Mouse (Mus musculus) intestine, postnatal 0 days (tissue): ENCODE results near the gene Plekha6. TPM values are rescaled to one million over a fixed set of nuclear protein-coding genes. Genes with fewer than 3 reads are reported as not detected.
A peak's percentile ranks its signal among the peaks of the same experiment; 100 is the strongest.

Source experiments
- ATAC-seq: fragments of 200-750 bp; cut with Nextera tagmentation; 2 replicates; pipeline ENCODE4 v1.8.0; 2017; ENCODE audit warnings: mild to moderate bottlenecking, moderate TSS enrichment, moderate library complexity
- H3K27ac ChIP-seq: fragments of 300-500 bp; sonication (generic); 2 replicates; pipeline ENCODE4 v1.5.1; 2014; ENCODE audit warnings: mild to moderate bottlenecking, low read depth, low read length, moderate library complexity
- H3K27me3 ChIP-seq: fragments of 300-500 bp; sonication (generic); replicated peaks from 2 replicates; pipeline ENCODE4 v1.6.1; 2014; ENCODE audit warnings: low read length, mixed read lengths; ENCODE audit not compliant: control insufficient read depth, insufficient read depth
- H3K36me3 ChIP-seq: fragments of 300-500 bp; sonication (generic); 2 replicates; pipeline ENCODE4 v1.6.1; 2014; ENCODE audit warnings: mild to moderate bottlenecking, moderate library complexity; ENCODE audit not compliant: control insufficient read depth, insufficient read depth
- H3K4me1 ChIP-seq: fragments of 300-500 bp; sonication (generic); replicated peaks from 2 replicates; pipeline ENCODE4 v1.6.1; 2014; ENCODE audit warnings: antibody characterized with exemption, low read length, mixed read lengths; ENCODE audit not compliant: control insufficient read depth, insufficient read depth
- H3K4me2 ChIP-seq: fragments of 300-500 bp; sonication (generic); replicated peaks from 2 replicates; pipeline ENCODE4 v1.6.1; 2014; ENCODE audit warnings: low read depth, mild to moderate bottlenecking, moderate library complexity
- H3K4me3 ChIP-seq: fragments of 300-500 bp; sonication (generic); 2 replicates; pipeline ENCODE4 v1.5.1; 2014; ENCODE audit warnings: low read depth, low read length
- H3K9ac ChIP-seq: fragments of 300-500 bp; sonication (generic); 2 replicates; pipeline ENCODE4 v1.6.1; 2014; ENCODE audit warnings: mild to moderate bottlenecking, low read depth, low read length
- H3K9me3 ChIP-seq: fragments of 300-500 bp; sonication (generic); 2 replicates; pipeline ENCODE4 v1.6.1; 2016; ENCODE audit warnings: mixed run types; ENCODE audit not compliant: control insufficient read depth
- CTCF ChIP-seq: sonication (generic); IDR thresholded peaks from 2 replicates; pipeline ENCODE4 v1.5.1; 2016; ENCODE audit warnings: low read depth, mild to moderate bottlenecking, control low read depth, antibody characterized with exemption, moderate library complexity
- WGBS: fragments of 180-500 bp; shearing (Covaris S2); extraction: QIAGEN DNeasy Blood & Tissue Kit; methylation state at CpG from one replicate; pipeline ENCODE4 v1.1.7; 2014; 5-methylcytosine and 5-hydroxymethylcytosine counted together
- polyA plus RNA-seq: library from polyadenylated mRNA; unstranded; fragments of >200 nt; fragmentation: Nextera tagmentation; extraction: Ambion mirVana; gene quantifications from 2 replicates; pipeline ENCODE4 v1.2.1, GENCODE M21; 2015

Plekha6 gene
- polyA plus RNA-seq, 1 experiment from 2014 or later, result 7.5 TPM

GRCm38 (mm10) chr1:133253532-133253866 lies 89.5 kb downstream of the Plekha6 start:
- Histone ChIP-seq H3K4me3 (no peak overlapping the region), H3K4me1 (peaks cover 26% of the 10 kb centered on the region), H3K27ac (peak overlapping the region; percentile 16; the same call in 1 of the 2 replicates), H3K4me2 (no peak overlapping the region), H3K36me3 (no peaks in the 10 kb centered on the region), H3K27me3 (no peaks in the 10 kb centered on the region), H3K9ac (no peak overlapping the region), H3K9me3 (no peaks in the 10 kb centered on the region)
- no peak for TF ChIP-seq CTCF
- 64% methylated on average over 1 of the region's 1 CpGs for WGBS
- no peak for ATAC-seq

- Histone ChIP-seq H3K4me1 (peaks cover 26% of the 10 kb centered on the region), H3K9ac (no peak overlapping the region), H3K4me3 (no peak overlapping the region), H3K27me3 (no peaks in the 10 kb centered on the region), H3K36me3 (0 out of 2 replicates have a peak, but pooled peaks cover 2% of the 10 kb centered on the region), H3K9me3 (no peaks in the 10 kb centered on the region), H3K4me2 (peak overlapping the region; percentile 43), H3K27ac (peak overlapping the region; percentile 46; the same call in 1 of the 2 replicates)
- ATAC-seq, result peak; percentile 63
- TF ChIP-seq CTCF, result no peak
- WGBS, result 42% methylated on average over 6 of the region's 6 CpGs
Measured at GRCm38 (mm10) chr1:133254226-133254625, 90.2 kb downstream of the Plekha6 start.

- no peak for TF ChIP-seq CTCF
- H3K27me3 ChIP-seq, result no peaks in the 10 kb centered on the region
- peaks cover 10% of the 10 kb centered on the region for H3K36me3 ChIP-seq
- H3K9ac ChIP-seq, result no peak overlapping the region
- 16% methylated on average over 9 of the region's 9 CpGs for WGBS
- peak overlapping the region; percentile 46; the same call in 1 of the 2 replicates for H3K27ac ChIP-seq
- peak; percentile 55; the same call in 1 of the 2 replicates for ATAC-seq
- no peak overlapping the region for H3K4me3 ChIP-seq
- H3K4me1 ChIP-seq, result peaks cover 26% of the 10 kb centered on the region
- no peaks in the 10 kb centered on the region for H3K9me3 ChIP-seq
- H3K4me2 ChIP-seq, result peak overlapping the region; percentile 43
Measured at GRCm38 (mm10) chr1:133254856-133255764, 91.1 kb downstream of the Plekha6 start.

GRCm38 (mm10) chr1:133255776-133256175 lies 91.8 kb downstream of the Plekha6 start:
- peak overlapping the region; percentile 27 for H3K4me2 ChIP-seq
- WGBS, result 26% methylated on average over 5 of the region's 5 CpGs
- H3K9ac ChIP-seq, result no peak overlapping the region
- H3K27ac ChIP-seq, result no peak overlapping the region
- ATAC-seq, result no peak
- peaks cover 22% of the 10 kb centered on the region for H3K4me1 ChIP-seq
- H3K36me3 ChIP-seq, result peaks cover 16% of the 10 kb centered on the region
- 0 out of 2 replicates have a peak overlapping the region, but pooled peaks have one; percentile 9 for H3K4me3 ChIP-seq
- no peaks in the 10 kb centered on the region for H3K9me3 ChIP-seq
- H3K27me3 ChIP-seq, result no peaks in the 10 kb centered on the region
- no peak for TF ChIP-seq CTCF

- TF ChIP-seq CTCF, result no peak
- no peak for ATAC-seq
- Histone ChIP-seq H3K27me3 (no peaks in the 10 kb centered on the region), H3K4me1 (peaks cover 17% of the 10 kb centered on the region; the same call in 1 of the 2 replicates), H3K4me2 (peak overlapping the region; percentile 27), H3K9ac (no peak overlapping the region), H3K4me3 (no peak overlapping the region), H3K27ac (no peak overlapping the region), H3K36me3 (peaks cover 19% of the 10 kb centered on the region), H3K9me3 (no peaks in the 10 kb centered on the region)
- WGBS, result 71% methylated on average over 8 of the region's 8 CpGs
Measured at GRCm38 (mm10) chr1:133256347-133256746, 92.3 kb downstream of the Plekha6 start.

- 77% methylated on average over 6 of the region's 6 CpGs for whole genome bisulfite sequencing
- H3K4me2 ChIP-seq, result no peak overlapping the region
- no peak overlapping the region for H3K27ac ChIP-seq
- peaks cover 28% of the 10 kb centered on the region for H3K36me3 ChIP-seq
- H3K27me3 ChIP-seq, result no peaks in the 10 kb centered on the region
- 0 out of 2 replicates have a peak, but pooled peaks cover 5% of the 10 kb centered on the region for H3K4me1 ChIP-seq
- H3K9ac ChIP-seq, result no peak overlapping the region
- H3K4me3 ChIP-seq, result no peak overlapping the region
- H3K9me3 ChIP-seq, result no peaks in the 10 kb centered on the region
- ATAC-seq, result no peak
- TF ChIP-seq CTCF, result no peak
Measured at GRCm38 (mm10) chr1:133258694-133259093, 94.7 kb downstream of the Plekha6 start.
